Mouse (Mus musculus): Measurements from ENCODE around the gene Zkscan7.

- TF ChIP-seq CTCF (IDR thresholded peaks at IDR 0.05) (no peak), EP300 (IDR thresholded peaks at IDR 0.05; ENCODE audit: insufficient read depth, low read depth, low read length) (no peak)
Observed at GRCm38 (mm10) chr9:122928915-122929314, 43.4 kb downstream of the Zkscan7 start.

Measured in heart, adult 2 months (tissue).